Mouse (Mus musculus) G1E (cell line): Measurements from ENCODE around the gene Hcfc1.

Experiments used
- CTCF ChIP-seq: IDR thresholded peaks from 2 replicates; pipeline ENCODE4 v1.5.1; 2012; ENCODE audit warnings: low read depth, low read length, inconsistent platforms, mixed read lengths
- GATA1 ChIP-seq: IDR thresholded peaks from 2 replicates; pipeline ENCODE4 v1.6.1; 2012; ENCODE audit warnings: borderline replicate concordance, low read length, inconsistent platforms, mixed read lengths
- GATA2 ChIP-seq: IDR thresholded peaks from 2 replicates; pipeline ENCODE4 v1.6.1; 2012; ENCODE audit warnings: low read depth, low read length, inconsistent platforms, borderline replicate concordance
- POLR2AphosphoS5 ChIP-seq: IDR thresholded peaks from 2 replicates; pipeline ENCODE4 v1.6.1; 2012; ENCODE audit warnings: low read depth, low read length, inconsistent platforms; ENCODE audit not compliant: insufficient replicate concordance
- TAL1 ChIP-seq: conservative IDR thresholded peaks from 2 replicates; pipeline ENCODE4 v1.6.1; 2012; ENCODE audit warnings: low read depth, low read length, inconsistent platforms, mixed read lengths

DNA sequence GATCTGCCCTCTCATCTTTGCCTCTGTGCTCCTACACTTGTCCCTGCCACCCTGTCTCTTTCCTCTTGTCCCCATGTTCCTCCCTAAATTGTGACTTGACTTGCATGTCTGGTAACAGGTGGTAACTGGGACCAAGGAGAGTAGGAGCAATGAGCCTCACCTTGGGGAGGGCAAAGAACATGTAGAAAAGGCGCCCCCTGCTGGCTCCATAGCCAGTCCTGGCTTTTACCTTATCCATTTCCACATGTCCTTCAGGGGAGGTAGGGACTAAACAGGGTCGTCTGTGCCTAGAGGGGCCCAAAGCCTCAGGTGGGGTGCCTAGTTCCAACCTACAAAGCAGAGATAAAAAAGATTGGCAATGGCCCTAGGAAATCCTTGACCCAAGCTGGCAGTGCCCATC, 70.4 kb downstream of the Hcfc1 start, which contains the start of gene L1cam:
- no peak for TF ChIP-seq CTCF
- TF ChIP-seq GATA1: no peak
- no peak for TF ChIP-seq GATA2
- no peak for TF ChIP-seq POLR2AphosphoS5
- no peak for TF ChIP-seq TAL1
